In genomic region chr6:30895819-30896194, GRCm38 (mm10) we compare ENCODE assay signal across 7 mouse cellular contexts. TPM values are rescaled to one million over a fixed set of nuclear protein-coding genes. Genes with fewer than 3 reads are reported as not detected.
DNase-seq lines count a peak whose midpoint lies in the region; ATAC-seq and TF ChIP-seq lines count a peak whose summit lies in the region.

No protein-coding gene starts in this region.

- H3K9me3 ChIP-seq in kidney, postnatal 0 days (replicated peaks; ENCODE audit: low read length): no peaks in the 10 kb centered on the region
- H3K9me3 ChIP-seq in ES-Bruce4 (replicated peaks; ENCODE audit: control insufficient read depth, insufficient read depth, low read length, poor library complexity, severe bottlenecking): no peaks in the 10 kb centered on the region
- no peaks in the 10 kb centered on the region for H3K9me3 ChIP-seq in hindbrain, embryonic 11.5 days (ENCODE audit: control insufficient read depth, low read length)

- 7% methylated on average over 3 of the region's 3 CpGs for WGBS in kidney, postnatal 0 days
- WGBS in hindbrain, embryonic 11.5 days: 18% methylated on average over 3 of the region's 3 CpGs

- peak; percentile 18 for DNase-seq in kidney, postnatal 0 days (ENCODE audit: low spot score)
- no peak for DNase-seq in kidney, postnatal 4 days
- peak; percentile 32 for DNase-seq in hindbrain, embryonic 11.5 days (ENCODE audit: low spot score)
- DNase-seq in urinary bladder, postnatal 10 days (ENCODE audit: low spot score): no peak

- no peaks in the 10 kb centered on the region for H3K36me3 ChIP-seq in kidney, postnatal 0 days (ENCODE audit: insufficient read depth, low read length)
- H3K36me3 ChIP-seq in ES-Bruce4 (ENCODE audit: control insufficient read depth, insufficient read depth, low read length, poor library complexity, severe bottlenecking): no peaks in the 10 kb centered on the region
- H3K36me3 ChIP-seq in hindbrain, embryonic 11.5 days (ENCODE audit: control insufficient read depth, insufficient read depth, low read length): no peaks in the 10 kb centered on the region

- peak overlapping the region; percentile 67 for H3K9ac ChIP-seq in kidney, postnatal 0 days (ENCODE audit: low read depth, low read length)
- peak overlapping the region; percentile 88 for H3K9ac ChIP-seq in ES-Bruce4 (ENCODE audit: low read depth, poor library complexity, severe bottlenecking)
- H3K9ac ChIP-seq in hindbrain, embryonic 11.5 days (ENCODE audit: low read depth, low read length): peak overlapping the region; percentile 81

- ATAC-seq in kidney, postnatal 0 days (replicated peaks; ENCODE audit: low FRiP score, low read depth): no peak
- ATAC-seq in activated CD4-positive, CD25-positive, alpha-beta regulatory T cell, adult 4 months: peak; percentile 5
- no peak for ATAC-seq in hindbrain, embryonic 11.5 days (ENCODE audit: low FRiP score)
- peak; percentile 23; the same call in 1 of the 2 replicates for ATAC-seq in megakaryocyte-erythroid progenitor cell, adult 5-6 weeks (replicated peaks; ENCODE audit: low FRiP score, low TSS enrichment, poor library complexity, severe bottlenecking)

- H3K4me2 ChIP-seq in kidney, postnatal 0 days (ENCODE audit: low read length): peak overlapping the region; percentile 48
- H3K4me2 ChIP-seq in hindbrain, embryonic 11.5 days (replicated peaks; ENCODE audit: low read depth, low read length): peak overlapping the region; percentile 63

- peak overlapping the region; percentile 96 for H3K27ac ChIP-seq in kidney, postnatal 0 days
- H3K27ac ChIP-seq in ES-Bruce4 (ENCODE audit: insufficient read depth, low read length): no peak overlapping the region
- H3K27ac ChIP-seq in hindbrain, embryonic 11.5 days (ENCODE audit: low read depth, low read length): peak overlapping the region; percentile 97

- no peak for TF ChIP-seq EP300 in ES-Bruce4 (IDR thresholded peaks at IDR 0.05; ENCODE audit: insufficient read depth, low read depth, low read length)

- peak overlapping the region; percentile 79 for H3K4me3 ChIP-seq in kidney, postnatal 0 days (replicated peaks; ENCODE audit: low read depth, low read length)
- H3K4me3 ChIP-seq in ES-Bruce4 (ENCODE audit: low read depth, low read length): peak overlapping the region; percentile 77
- H3K4me3 ChIP-seq in hindbrain, embryonic 11.5 days (ENCODE audit: low read depth, low read length): peak overlapping the region; percentile 71

- no peak for TF ChIP-seq POLR2A in ES-Bruce4 (IDR thresholded peaks at IDR 0.05; ENCODE audit: insufficient read depth, low read length)

- H3K27me3 ChIP-seq in kidney, postnatal 0 days (ENCODE audit: insufficient read depth, low read length): no peaks in the 10 kb centered on the region
- no peaks in the 10 kb centered on the region for H3K27me3 ChIP-seq in ES-Bruce4 (ENCODE audit: control insufficient read depth, insufficient read depth, low read length, poor library complexity, severe bottlenecking)
- H3K27me3 ChIP-seq in hindbrain, embryonic 11.5 days (ENCODE audit: control insufficient read depth, insufficient read depth, low read length): no peaks in the 10 kb centered on the region

- no peaks in the 10 kb centered on the region for H3K4me1 ChIP-seq in kidney, postnatal 0 days (replicated peaks; ENCODE audit: insufficient read depth, low read length)
- H3K4me1 ChIP-seq in ES-Bruce4 (ENCODE audit: control insufficient read depth, insufficient read depth, low read length): peaks cover 1% of the 10 kb centered on the region
- H3K4me1 ChIP-seq in hindbrain, embryonic 11.5 days (replicated peaks; ENCODE audit: control insufficient read depth, insufficient read depth, low read length): no peaks in the 10 kb centered on the region

- no peak for TF ChIP-seq CTCF in kidney, postnatal 0 days (IDR thresholded peaks at IDR 0.05; ENCODE audit: low read depth)
- TF ChIP-seq CTCF in ES-Bruce4 (IDR thresholded peaks at IDR 0.05; ENCODE audit: low read depth, low read length): no peak

RNA-seq across cellular contexts. Expression of gene Copg2, which starts 0.8 kb away (rescaled TPM):
- 19.9 and 20.9 TPM in 2 replicates for polyA plus RNA-seq in kidney, postnatal 0 days (2015; fragmentation: Nextera tagmentation; extraction: Ambion mirVana)
- polyA plus RNA-seq in ES-Bruce4 (2011; ENCODE audit: insufficient read depth, insufficient read length, low read depth, missing spikeins): 81.8 and 82.1 TPM in 2 replicates
- 10 to 100 TPM; 31.9 to 32.3 TPM for polyA plus RNA-seq in activated CD4-positive, CD25-positive, alpha-beta regulatory T cell, adult 4 months (2017; shearing (Covaris generic))
- 40.9 and 45.3 TPM in 2 replicates for polyA plus RNA-seq in hindbrain, embryonic 11.5 days (2014; fragmentation: Nextera tagmentation; extraction: Ambion mirVana)
- total RNA-seq in megakaryocyte-erythroid progenitor cell, adult 5-6 weeks (2014; fragmentation: Nextera tagmentation): 19.8 and 30.3 TPM in 2 replicates
- 35.9 and 38.2 TPM in 2 replicates for total RNA-seq in megakaryocyte-erythroid progenitor cell, adult 5-6 weeks (2017)

RNA-seq across cellular contexts. Expression of gene Tsga13, which starts 19.6 kb away (rescaled TPM):
- 0.66 and 0.79 TPM in 2 replicates for polyA plus RNA-seq in kidney, postnatal 0 days (2015; fragmentation: Nextera tagmentation; extraction: Ambion mirVana)
- polyA plus RNA-seq in ES-Bruce4 (2011; ENCODE audit: insufficient read depth, insufficient read length, low read depth, missing spikeins): 1.0 TPM in 1 of 2 replicates, not detected in the other
- not detected for polyA plus RNA-seq in activated CD4-positive, CD25-positive, alpha-beta regulatory T cell, adult 4 months (2017; shearing (Covaris generic))
- 0.27 TPM in 1 of 2 replicates, not detected in the other for polyA plus RNA-seq in hindbrain, embryonic 11.5 days (2014; fragmentation: Nextera tagmentation; extraction: Ambion mirVana)
- total RNA-seq in megakaryocyte-erythroid progenitor cell, adult 5-6 weeks (2014; fragmentation: Nextera tagmentation): not detected in 2 replicates
- total RNA-seq in megakaryocyte-erythroid progenitor cell, adult 5-6 weeks (2017): not detected in 2 replicates

Comparison
In these comparisons a context has a peak if more than half of its experiments do, and no peak if none do; other contexts are left out.
1. DNase-seq: peak in kidney, postnatal 0 days (single experiment) and hindbrain, embryonic 11.5 days (single experiment); none in kidney, postnatal 4 days (0 of 2) and urinary bladder, postnatal 10 days (single experiment).
2. ATAC-seq: peak in activated CD4-positive, CD25-positive, alpha-beta regulatory T cell, adult 4 months (single experiment) and megakaryocyte-erythroid progenitor cell, adult 5-6 weeks (single experiment); none in kidney, postnatal 0 days (single experiment) and hindbrain, embryonic 11.5 days (single experiment).
3. Peak in every context shown above with its lines, with median percentiles within 50 percentile points of each other: H3K4me3 ChIP-seq and H3K9ac ChIP-seq.